Mouse (Mus musculus) midbrain, embryonic 14.5 days (tissue): ENCODE measurements at regions not wholly inside any gene's neighbourhood (a gene's known extent, or its start where the extent isn't known, plus 50 kb on each side); places are given as distances from the start of the nearest gene placed in this dataset.
A peak's percentile ranks its signal among the peaks of the same experiment; 100 is the strongest.

ENCODE experiments used
- ATAC-seq: fragments of 200-750 bp; cut with Nextera tagmentation; 2 replicates; pipeline ENCODE4 v1.8.0; 2017; ENCODE audit warnings: moderate number of reproducible peaks, moderate library complexity; ENCODE audit not compliant: low FRiP score, low TSS enrichment
- DNase-seq: peaks from one replicate; pipeline ENCODE4 v3.0.0-alpha.2; 2015
- H3K27ac ChIP-seq: fragments of 300-500 bp; sonication (generic); replicated peaks from 2 replicates; pipeline ENCODE4 v1.5.1; 2014; ENCODE audit warnings: mild to moderate bottlenecking, low read depth, low read length, moderate library complexity
- H3K27me3 ChIP-seq: fragments of 300-500 bp; sonication (generic); 2 replicates; pipeline ENCODE4 v1.6.1; 2014; ENCODE audit warnings: low read length, control low read depth, mixed read lengths; ENCODE audit not compliant: control insufficient read depth, insufficient read depth
- H3K36me3 ChIP-seq: fragments of 300-500 bp; sonication (generic); 2 replicates; pipeline ENCODE4 v1.6.1; 2014; ENCODE audit warnings: low read length, control low read depth; ENCODE audit not compliant: control insufficient read depth, insufficient read depth
- H3K4me1 ChIP-seq: fragments of 300-500 bp; sonication (generic); 2 replicates; pipeline ENCODE4 v1.6.1; 2014; ENCODE audit warnings: mild to moderate bottlenecking, antibody characterized with exemption, low read length, control low read depth; ENCODE audit not compliant: control insufficient read depth, insufficient read depth
- H3K4me2 ChIP-seq: fragments of 300-500 bp; sonication (generic); 2 replicates; pipeline ENCODE4 v1.6.1; 2014; ENCODE audit warnings: mild to moderate bottlenecking, low read length, moderate library complexity
- H3K4me3 ChIP-seq: fragments of 300-500 bp; sonication (generic); replicated peaks from 2 replicates; pipeline ENCODE4 v1.5.1; 2014; ENCODE audit warnings: low read depth, low read length
- H3K9ac ChIP-seq: fragments of 300-500 bp; sonication (generic); replicated peaks from 2 replicates; pipeline ENCODE4 v1.6.1; 2014; ENCODE audit warnings: mild to moderate bottlenecking, low read length, moderate library complexity
- H3K9me3 ChIP-seq: fragments of 300-500 bp; sonication (generic); 2 replicates; pipeline ENCODE4 v1.6.1; 2016; ENCODE audit warnings: low read length, control low read depth, mixed read lengths; ENCODE audit not compliant: control insufficient read depth
- WGBS: fragments of 180-500 bp; shearing (Covaris S2); extraction: QIAGEN DNeasy Blood & Tissue Kit; methylation state at CpG from one replicate; pipeline ENCODE4 v1.1.7; 2014; 5-methylcytosine and 5-hydroxymethylcytosine counted together

DNA sequence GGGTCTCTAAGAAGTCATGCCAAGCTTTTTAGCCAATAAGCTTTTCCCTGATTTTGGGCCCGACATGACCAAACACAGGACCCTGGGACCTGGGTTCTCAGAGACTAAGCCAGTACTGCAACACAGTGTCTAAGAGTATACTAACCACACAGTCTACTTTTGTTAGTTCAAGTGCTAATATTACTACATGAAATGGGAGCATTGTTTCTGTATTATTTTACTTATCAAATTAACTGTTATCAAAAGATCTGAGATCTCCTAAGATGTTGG, 120.7 kb upstream of the BC052040 start:
- Histone ChIP-seq H3K27ac (no peak overlapping the region), H3K27me3 (no peaks in the 10 kb centered on the region), H3K9me3 (no peaks in the 10 kb centered on the region), H3K4me1 (0 out of 2 replicates have a peak, but pooled peaks cover 4% of the 10 kb centered on the region), H3K36me3 (no peaks in the 10 kb centered on the region), H3K9ac (no peak overlapping the region), H3K4me2 (no peak overlapping the region), H3K4me3 (no peak overlapping the region)
- DNase-seq (no peak), ATAC-seq (peak; percentile 6; the same call in 1 of the 2 replicates)
- WGBS = 39% methylated on average over 1 of the region's 1 CpGs

GRCm38 (mm10) chr2:115466170-115466569, 115.3 kb upstream of the BC052040 start:
- DNase-seq = no peak
- H3K4me3 ChIP-seq = no peak overlapping the region
- WGBS = 73% methylated on average over 4 of the region's 4 CpGs
- H3K27me3 ChIP-seq = no peaks in the 10 kb centered on the region
- H3K4me1 ChIP-seq = no peaks in the 10 kb centered on the region
- no peaks in the 10 kb centered on the region for H3K9me3 ChIP-seq
- no peak overlapping the region for H3K9ac ChIP-seq
- no peak for ATAC-seq
- no peak overlapping the region for H3K4me2 ChIP-seq
- H3K36me3 ChIP-seq = no peaks in the 10 kb centered on the region
- H3K27ac ChIP-seq = no peak overlapping the region

GRCm38 (mm10) chr2:115467107-115467745, 114.3 kb upstream of the BC052040 start:
- Histone ChIP-seq H3K4me1 (no peaks in the 10 kb centered on the region), H3K27ac (no peak overlapping the region), H3K9ac (no peak overlapping the region), H3K36me3 (no peaks in the 10 kb centered on the region), H3K4me3 (no peak overlapping the region), H3K27me3 (no peaks in the 10 kb centered on the region), H3K4me2 (no peak overlapping the region), H3K9me3 (no peaks in the 10 kb centered on the region)
- no peak for ATAC-seq
- 92% methylated on average over 11 of the region's 11 CpGs for WGBS
- DNase-seq = no peak

DNA sequence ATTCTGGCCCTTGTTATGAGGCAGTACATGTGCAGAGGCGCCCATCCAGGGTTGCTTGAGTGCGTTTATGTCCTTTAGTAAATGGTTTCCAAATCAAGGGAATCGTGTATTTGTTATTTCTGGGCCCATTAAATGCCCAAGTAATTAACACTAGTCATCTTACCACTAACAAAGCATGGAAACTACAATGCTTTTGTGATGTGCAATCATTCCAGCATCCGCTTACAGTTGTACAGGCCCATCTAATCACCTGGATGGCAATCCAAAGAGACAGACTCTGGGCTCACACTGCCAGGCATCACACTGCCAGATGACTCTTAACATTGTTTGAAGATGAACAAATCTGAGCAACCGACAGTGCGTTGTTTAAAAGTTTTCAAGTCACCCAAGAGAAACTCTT, 113.6 kb upstream of the BC052040 start:
- no peak overlapping the region for H3K4me3 ChIP-seq
- 91% methylated on average over 6 of the region's 6 CpGs for WGBS
- ATAC-seq (no peak), DNase-seq (no peak)
- H3K9me3 ChIP-seq = no peaks in the 10 kb centered on the region
- no peaks in the 10 kb centered on the region for H3K27me3 ChIP-seq
- H3K4me1 ChIP-seq = no peaks in the 10 kb centered on the region
- H3K9ac ChIP-seq = no peak overlapping the region
- H3K4me2 ChIP-seq = no peak overlapping the region
- H3K36me3 ChIP-seq = no peaks in the 10 kb centered on the region
- H3K27ac ChIP-seq = no peak overlapping the region

GRCm38 (mm10) chr2:115468471-115468909, 113.0 kb upstream of the BC052040 start:
- ATAC-seq = no peak
- no peaks in the 10 kb centered on the region for H3K4me1 ChIP-seq
- no peak overlapping the region for H3K4me3 ChIP-seq
- WGBS = 38% methylated on average over 7 of the region's 7 CpGs
- H3K9me3 ChIP-seq = no peaks in the 10 kb centered on the region
- H3K27ac ChIP-seq = no peak overlapping the region
- no peak overlapping the region for H3K9ac ChIP-seq
- no peaks in the 10 kb centered on the region for H3K36me3 ChIP-seq
- DNase-seq = peak; percentile 21
- no peak overlapping the region for H3K4me2 ChIP-seq
- no peaks in the 10 kb centered on the region for H3K27me3 ChIP-seq

DNA sequence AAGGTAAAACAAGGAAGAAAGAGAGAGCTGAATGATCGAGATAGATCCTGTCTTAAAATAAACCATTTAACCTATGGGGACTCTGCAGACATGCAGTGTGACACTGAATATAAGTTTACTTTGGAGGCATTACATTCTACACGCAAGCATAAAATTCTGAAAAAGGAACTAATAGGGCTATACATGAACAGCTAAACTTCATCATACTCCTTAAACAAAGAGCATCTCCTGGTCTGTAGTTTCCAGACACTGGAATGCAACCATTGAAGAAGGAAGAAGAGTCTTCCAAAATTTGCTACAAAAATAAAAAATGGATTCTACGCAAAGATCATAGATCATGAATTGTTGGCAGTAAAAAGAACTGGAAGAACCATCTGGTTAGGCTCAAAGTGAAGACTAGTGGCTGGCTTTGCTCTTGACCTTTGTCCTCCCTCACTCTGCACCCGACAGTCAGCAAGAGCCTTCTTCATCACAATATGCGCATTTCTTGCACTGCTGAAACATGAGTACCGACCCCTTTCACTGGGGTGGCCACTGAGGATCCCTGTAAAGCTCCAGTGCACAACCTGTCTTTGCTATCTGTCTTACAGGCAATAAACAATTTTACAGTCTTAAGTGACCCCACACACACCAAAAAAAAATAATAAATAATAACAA, 112.2 kb upstream of the BC052040 start:
- Histone ChIP-seq H3K4me1 (no peaks in the 10 kb centered on the region), H3K9me3 (no peaks in the 10 kb centered on the region), H3K4me3 (no peak overlapping the region), H3K27ac (no peak overlapping the region), H3K27me3 (no peaks in the 10 kb centered on the region), H3K4me2 (no peak overlapping the region), H3K36me3 (no peaks in the 10 kb centered on the region), H3K9ac (no peak overlapping the region)
- ATAC-seq (no peak), DNase-seq (no peak)
- 69% methylated on average over 6 of the region's 6 CpGs for WGBS

DNA sequence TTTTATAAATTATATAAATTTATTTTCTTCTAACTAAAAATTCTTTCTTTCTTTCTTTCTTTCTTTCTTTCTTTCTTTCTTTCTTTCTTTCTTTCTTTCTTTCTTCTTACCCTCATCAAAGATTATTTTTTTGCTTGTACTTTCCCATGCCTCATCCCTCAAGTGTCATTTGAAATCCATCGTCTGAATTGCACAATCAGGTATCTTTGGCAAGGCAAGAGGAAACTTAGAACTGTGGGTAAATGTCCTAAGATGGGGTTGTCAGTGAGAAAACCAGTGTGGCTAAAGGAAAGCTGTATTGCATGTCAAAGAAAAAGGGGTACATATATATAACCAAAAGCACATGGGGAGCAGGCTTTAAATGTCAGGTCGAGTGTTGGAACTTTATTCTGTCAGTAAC, 109.1 kb upstream of the BC052040 start:
- no peaks in the 10 kb centered on the region for H3K4me1 ChIP-seq
- H3K36me3 ChIP-seq = no peaks in the 10 kb centered on the region
- H3K4me3 ChIP-seq = no peak overlapping the region
- H3K4me2 ChIP-seq = no peak overlapping the region
- no peaks in the 10 kb centered on the region for H3K9me3 ChIP-seq
- H3K9ac ChIP-seq = no peak overlapping the region
- H3K27ac ChIP-seq = no peak overlapping the region
- ATAC-seq (no peak), DNase-seq (no peak)
- 93% methylated on average over 2 of the region's 2 CpGs for WGBS
- H3K27me3 ChIP-seq = no peaks in the 10 kb centered on the region

GRCm38 (mm10) chr2:115483418-115484288, 97.9 kb upstream of the BC052040 start:
- no peak for DNase-seq
- WGBS = 85% methylated on average over 13 of the region's 13 CpGs

More at GRCm38 (mm10) chr2:115483418-115484288, 97.9 kb upstream of the BC052040 start:
- Histone ChIP-seq H3K4me1 (no peaks in the 10 kb centered on the region), H3K4me3 (no peak overlapping the region), H3K4me2 (no peak overlapping the region), H3K36me3 (no peaks in the 10 kb centered on the region), H3K9ac (no peak overlapping the region), H3K27me3 (no peaks in the 10 kb centered on the region), H3K9me3 (no peaks in the 10 kb centered on the region), H3K27ac (no peak overlapping the region)
- no peak for ATAC-seq
